Mouse (Mus musculus) liver, embryonic 14.5 days (tissue): ENCODE results near the gene Mrs2.

Experiments used
- CTCF ChIP-seq: IDR thresholded peaks from 2 replicates; pipeline ENCODE4 v1.5.1; 2016; ENCODE audit warnings: antibody characterized with exemption, low read depth, control low read depth
- EP300 ChIP-seq: IDR thresholded peaks from 2 replicates; pipeline ENCODE4 v1.6.1; 2016; ENCODE audit warnings: antibody characterized with exemption, low read depth

- TF ChIP-seq CTCF (no peak), EP300 (no peak)
Observed at GRCm38 (mm10) chr13:25026409-25027113, 6.4 kb upstream of the Mrs2 start.
